Mouse (Mus musculus): ENCODE measurements around the gene Pde9a. TPM values are rescaled to one million over a fixed set of nuclear protein-coding genes. Genes with fewer than 3 reads are reported as not detected.

Pde9a gene
- polyA plus RNA-seq, 1 experiment from 2014 or later, result 21.9 TPM

- Histone ChIP-seq H3K4me3 (no peak overlapping the region), H3K27ac (no peak overlapping the region), H3K9me3 (no peaks in the 10 kb centered on the region), H3K27me3 (no peaks in the 10 kb centered on the region), H3K4me2 (no peak overlapping the region), H3K4me1 (peaks cover 10% of the 10 kb centered on the region; the same call in 1 of the 2 replicates), H3K36me3 (no peaks in the 10 kb centered on the region), H3K9ac (no peak overlapping the region)
- WGBS, result 82% methylated on average over 13 of the region's 13 CpGs
- ATAC-seq (ENCODE audit: insufficient number of reproducible peaks, insufficient read depth, low FRiP score, low TSS enrichment, low read depth), result no peak
Observed at GRCm38 (mm10) chr17:31360582-31360981, 25.4 kb upstream of the Pde9a start.

GRCm38 (mm10) chr17:31365586-31366166 is 20.3 kb upstream of the Pde9a start:
- Histone ChIP-seq H3K4me1 (no peaks in the 10 kb centered on the region), H3K4me2 (no peak overlapping the region), H3K27ac (no peak overlapping the region), H3K36me3 (no peaks in the 10 kb centered on the region), H3K27me3 (no peaks in the 10 kb centered on the region), H3K9me3 (no peaks in the 10 kb centered on the region; the same call in 1 of the 2 replicates), H3K4me3 (no peak overlapping the region), H3K9ac (no peak overlapping the region)
- no peak for ATAC-seq (ENCODE audit: insufficient number of reproducible peaks, insufficient read depth, low FRiP score, low TSS enrichment, low read depth)
- WGBS, result 85% methylated on average over 5 of the region's 5 CpGs

GRCm38 (mm10) chr17:31370221-31370620 is 15.8 kb upstream of the Pde9a start:
- no peak overlapping the region for H3K4me2 ChIP-seq
- H3K27me3 ChIP-seq, result no peaks in the 10 kb centered on the region
- H3K4me1 ChIP-seq, result no peaks in the 10 kb centered on the region
- H3K27ac ChIP-seq, result no peak overlapping the region
- H3K36me3 ChIP-seq, result no peaks in the 10 kb centered on the region
- ATAC-seq (ENCODE audit: insufficient number of reproducible peaks, insufficient read depth, low FRiP score, low TSS enrichment, low read depth), result no peak
- no peaks in the 10 kb centered on the region; the same call in 1 of the 2 replicates for H3K9me3 ChIP-seq
- whole genome bisulfite sequencing, result 77% methylated on average over 2 of the region's 2 CpGs
- H3K4me3 ChIP-seq, result no peak overlapping the region
- H3K9ac ChIP-seq, result no peak overlapping the region

- Histone ChIP-seq H3K4me1 (no peaks in the 10 kb centered on the region), H3K27ac (no peak overlapping the region), H3K27me3 (no peaks in the 10 kb centered on the region), H3K4me2 (no peak overlapping the region), H3K9ac (no peak overlapping the region), H3K9me3 (no peaks in the 10 kb centered on the region; the same call in 1 of the 2 replicates), H3K4me3 (no peak overlapping the region), H3K36me3 (no peaks in the 10 kb centered on the region)
- no peak for ATAC-seq (ENCODE audit: insufficient number of reproducible peaks, insufficient read depth, low FRiP score, low TSS enrichment, low read depth)
Observed at GRCm38 (mm10) chr17:31370931-31371330, 15.1 kb upstream of the Pde9a start.

GRCm38 (mm10) chr17:31377961-31378360 is 8.0 kb upstream of the Pde9a start:
- peak overlapping the region; percentile 26 for H3K4me2 ChIP-seq
- no peaks in the 10 kb centered on the region for H3K4me1 ChIP-seq
- no peaks in the 10 kb centered on the region for H3K27me3 ChIP-seq
- no peaks in the 10 kb centered on the region for H3K9me3 ChIP-seq
- no peak overlapping the region for H3K27ac ChIP-seq
- H3K9ac ChIP-seq, result 0 out of 2 replicates have a peak overlapping the region, but pooled peaks have one; percentile 4
- ATAC-seq (ENCODE audit: insufficient number of reproducible peaks, insufficient read depth, low FRiP score, low TSS enrichment, low read depth), result no peak
- H3K4me3 ChIP-seq, result no peak overlapping the region
- WGBS, result 11% methylated on average over 7 of the region's 7 CpGs
- H3K36me3 ChIP-seq, result no peaks in the 10 kb centered on the region

GRCm38 (mm10) chr17:31378361-31378761 is 7.6 kb upstream of the Pde9a start:
- WGBS, result 67% methylated on average over 10 of the region's 10 CpGs
- no peaks in the 10 kb centered on the region for H3K9me3 ChIP-seq
- no peaks in the 10 kb centered on the region for H3K4me1 ChIP-seq
- H3K36me3 ChIP-seq, result no peaks in the 10 kb centered on the region
- H3K4me2 ChIP-seq, result peak overlapping the region; percentile 26
- no peak for ATAC-seq (ENCODE audit: insufficient number of reproducible peaks, insufficient read depth, low FRiP score, low TSS enrichment, low read depth)
- H3K27ac ChIP-seq, result no peak overlapping the region
- no peaks in the 10 kb centered on the region for H3K27me3 ChIP-seq
- H3K9ac ChIP-seq, result 0 out of 2 replicates have a peak overlapping the region, but pooled peaks have one; percentile 4
- no peak overlapping the region for H3K4me3 ChIP-seq

GRCm38 (mm10) chr17:31379086-31379485 is 6.9 kb upstream of the Pde9a start:
- WGBS, result 68% methylated on average over 2 of the region's 2 CpGs

GRCm38 (mm10) chr17:31379863-31380262 is 6.1 kb upstream of the Pde9a start:
- Histone ChIP-seq H3K4me2 (no peak overlapping the region), H3K36me3 (no peaks in the 10 kb centered on the region), H3K4me3 (no peak overlapping the region), H3K4me1 (peaks cover 2% of the 10 kb centered on the region), H3K27ac (no peak overlapping the region), H3K27me3 (no peaks in the 10 kb centered on the region), H3K9me3 (no peaks in the 10 kb centered on the region), H3K9ac (no peak overlapping the region)
- WGBS, result 83% methylated on average over 8 of the region's 8 CpGs
- no peak for ATAC-seq (ENCODE audit: insufficient number of reproducible peaks, insufficient read depth, low FRiP score, low TSS enrichment, low read depth)

More at GRCm38 (mm10) chr17:31379086-31379485, 6.9 kb upstream of the Pde9a start:
- H3K9ac ChIP-seq, result no peak overlapping the region
- no peak overlapping the region for H3K4me2 ChIP-seq
- H3K4me3 ChIP-seq, result no peak overlapping the region
- H3K27me3 ChIP-seq, result no peaks in the 10 kb centered on the region
- no peaks in the 10 kb centered on the region for H3K9me3 ChIP-seq
- H3K4me1 ChIP-seq, result no peaks in the 10 kb centered on the region
- no peaks in the 10 kb centered on the region for H3K36me3 ChIP-seq
- no peak overlapping the region for H3K27ac ChIP-seq
- ATAC-seq (ENCODE audit: insufficient number of reproducible peaks, insufficient read depth, low FRiP score, low TSS enrichment, low read depth), result no peak

- WGBS, result 86% methylated on average over 6 of the region's 6 CpGs
- H3K36me3 ChIP-seq, result no peaks in the 10 kb centered on the region
- H3K27ac ChIP-seq, result no peak overlapping the region
- H3K9me3 ChIP-seq, result no peaks in the 10 kb centered on the region
- no peak overlapping the region for H3K9ac ChIP-seq
- no peak for ATAC-seq (ENCODE audit: insufficient number of reproducible peaks, insufficient read depth, low FRiP score, low TSS enrichment, low read depth)
- H3K4me2 ChIP-seq, result no peak overlapping the region
- H3K27me3 ChIP-seq, result peaks cover 6% of the 10 kb centered on the region; the same call in 1 of the 2 replicates
- H3K4me1 ChIP-seq, result peaks cover 29% of the 10 kb centered on the region
- no peak overlapping the region for H3K4me3 ChIP-seq
Observed at GRCm38 (mm10) chr17:31383320-31383719, 2.7 kb upstream of the Pde9a start.

- Histone ChIP-seq H3K36me3 (no peaks in the 10 kb centered on the region), H3K4me1 (peaks cover 38% of the 10 kb centered on the region), H3K4me3 (no peak overlapping the region), H3K4me2 (peak overlapping the region; percentile 87), H3K9me3 (no peaks in the 10 kb centered on the region), H3K9ac (no peak overlapping the region), H3K27ac (peak overlapping the region; percentile 55), H3K27me3 (peaks cover 7% of the 10 kb centered on the region; the same call in 1 of the 2 replicates)
- WGBS, result 12% methylated on average over 8 of the region's 8 CpGs
- ATAC-seq (ENCODE audit: insufficient number of reproducible peaks, insufficient read depth, low FRiP score, low TSS enrichment, low read depth), result no peak
Observed at GRCm38 (mm10) chr17:31384968-31385627, 912 bp upstream of the Pde9a start.

GRCm38 (mm10) chr17:31386766-31387275 is 811 bp downstream of the Pde9a start:
- Histone ChIP-seq H3K4me1 (peaks cover 38% of the 10 kb centered on the region), H3K4me3 (peak overlapping the region; percentile 76), H3K9ac (peak overlapping the region; percentile 82), H3K4me2 (peak overlapping the region; percentile 87), H3K36me3 (no peaks in the 10 kb centered on the region), H3K27me3 (peaks cover 7% of the 10 kb centered on the region; the same call in 1 of the 2 replicates), H3K9me3 (no peaks in the 10 kb centered on the region), H3K27ac (no peak overlapping the region)
- WGBS, result 11% methylated on average over 7 of the region's 7 CpGs
- ATAC-seq (ENCODE audit: insufficient number of reproducible peaks, insufficient read depth, low FRiP score, low TSS enrichment, low read depth), result no peak

Data from embryonic facial prominence, embryonic 13.5 days (tissue).